In the genomic region with DNA sequence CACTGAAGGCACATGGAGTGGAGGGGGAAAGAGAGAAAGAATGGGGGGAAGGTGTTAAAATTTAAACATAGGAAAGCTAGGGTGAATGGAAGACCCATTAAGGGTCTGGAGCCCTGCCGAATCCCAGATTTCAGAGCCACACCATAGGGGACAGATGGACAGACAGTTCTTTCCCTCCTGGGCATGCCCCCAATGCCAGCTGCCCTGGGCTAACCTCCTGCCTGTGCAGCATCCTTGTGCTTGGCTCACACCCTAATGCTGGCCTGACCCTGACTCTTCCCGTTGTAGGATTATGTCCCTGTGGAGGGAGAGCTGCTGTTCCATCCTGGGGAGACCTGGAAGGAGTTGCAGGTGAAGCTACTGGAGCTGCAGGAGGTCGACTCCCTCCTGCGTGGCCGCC, we compare ENCODE assay signal across 13 mouse cellular contexts.
"Had no signal": no experiment of that assay in that cellular context is flagged by ENCODE, and none has a peak within 500 bp of the region (broad histone marks: within the 10 kb centered on the region; RNA-seq: fewer than 3 reads in every experiment).

No protein-coding gene starts in this region.

- H3K4me1 ChIP-seq: neural tube, embryonic 12.5 days had no signal

- H3K9me3 ChIP-seq: kidney, embryonic 15.5 days; liver, embryonic 13.5 days; midbrain, embryonic 12.5 days; neural tube, embryonic 12.5 days had no signal

- H3K9ac ChIP-seq: kidney, embryonic 15.5 days; liver, embryonic 13.5 days; midbrain, embryonic 12.5 days; neural tube, embryonic 12.5 days had no signal

- H3K36me3 ChIP-seq: kidney, embryonic 15.5 days; liver, embryonic 13.5 days; midbrain, embryonic 12.5 days; neural tube, embryonic 12.5 days had no signal

- H3K4me3 ChIP-seq: kidney, embryonic 15.5 days; left cerebral cortex, adult 2 months; liver, embryonic 13.5 days; midbrain, embryonic 12.5 days; neural tube, embryonic 12.5 days had no signal

- H3K27ac ChIP-seq: kidney, embryonic 15.5 days; left cerebral cortex, adult 2 months; liver, embryonic 13.5 days; midbrain, embryonic 12.5 days; neural tube, embryonic 12.5 days had no signal

- DNase-seq: kidney, postnatal 10 days; kidney, postnatal 36 days; layer of hippocampus, postnatal 36 days; liver, embryonic 13.5 days; lung, adult 2 months; lung, postnatal 14 days; lung, postnatal 4 days; thymus, adult 18-20 months; thymus, postnatal 36 days had no signal

- H3K4me2 ChIP-seq: kidney, embryonic 15.5 days; liver, embryonic 13.5 days; midbrain, embryonic 12.5 days; neural tube, embryonic 12.5 days had no signal
